Mouse (Mus musculus) erythroid progenitor cell, adult 5-6 weeks (primary cell): ENCODE measurements around the gene Chrnb1. TPM values are rescaled to one million over a fixed set of nuclear protein-coding genes. Genes with fewer than 3 reads are reported as not detected.

Experiments used
- ATAC-seq: replicated peaks from 2 replicates; pipeline ENCODE4 v1.8.0; 2016; ENCODE audit warnings: moderate number of reproducible peaks, mild to moderate bottlenecking, moderate TSS enrichment, inconsistent platforms; ENCODE audit not compliant: poor library complexity, low FRiP score, severe bottlenecking
- total RNA-seq, 2 experiments: library from RNA; stranded (forward) in 1 of 2; stranded (reverse) in 1 of 2; fragments of 150-400 nt in 1 of 2; fragments of 186-747, 209-891 nt in 1 of 2; gene quantifications; 2 replicates each; pipeline versions ENCODE4 v1.2.3 to v1.2.4; 2015 to 2017; ENCODE audit warnings: low replicate concordance in 2 of 2

Chrnb1 gene
- total RNA-seq, 2 experiments from 2014 or later: not detected

DNA sequence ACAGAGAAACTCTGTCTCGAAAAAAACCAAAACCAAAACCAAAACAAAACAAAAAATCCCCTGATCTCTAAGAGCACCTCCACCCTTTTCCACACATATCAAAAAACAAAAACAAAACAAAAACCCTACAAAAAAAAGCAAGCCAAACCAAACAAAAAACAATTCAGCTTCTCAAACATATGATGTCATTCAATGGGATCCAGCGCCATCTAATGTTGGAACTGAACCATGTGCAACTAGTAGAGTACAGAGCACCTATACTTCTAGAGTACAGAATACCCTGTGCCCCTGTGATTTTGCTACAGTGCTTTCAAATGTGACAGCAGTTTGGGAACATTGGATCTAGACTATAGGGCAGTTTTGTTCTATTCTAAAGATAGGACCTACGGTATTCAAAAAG, 41.0 kb downstream of the Chrnb1 start:
- no peak for ATAC-seq

DNA sequence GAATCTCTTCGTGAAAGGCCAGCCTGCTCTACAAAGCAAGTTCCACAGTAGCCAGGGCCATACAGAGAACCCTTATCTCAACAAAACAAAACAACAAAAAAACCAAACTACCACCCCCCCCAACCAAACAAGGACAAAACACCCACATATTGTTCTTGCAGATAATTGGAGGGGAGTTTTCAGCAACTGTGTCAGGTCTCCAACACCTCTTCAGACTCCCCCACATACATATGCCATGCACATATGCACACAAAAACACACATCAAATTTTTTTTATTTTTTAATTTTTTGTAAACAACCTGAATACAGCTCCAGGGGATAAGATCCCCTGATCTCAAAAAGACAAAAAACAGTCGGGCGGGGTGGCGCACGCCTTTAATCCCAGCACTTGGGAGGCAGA, 41.5 kb downstream of the Chrnb1 start:
- no peak for ATAC-seq

DNA sequence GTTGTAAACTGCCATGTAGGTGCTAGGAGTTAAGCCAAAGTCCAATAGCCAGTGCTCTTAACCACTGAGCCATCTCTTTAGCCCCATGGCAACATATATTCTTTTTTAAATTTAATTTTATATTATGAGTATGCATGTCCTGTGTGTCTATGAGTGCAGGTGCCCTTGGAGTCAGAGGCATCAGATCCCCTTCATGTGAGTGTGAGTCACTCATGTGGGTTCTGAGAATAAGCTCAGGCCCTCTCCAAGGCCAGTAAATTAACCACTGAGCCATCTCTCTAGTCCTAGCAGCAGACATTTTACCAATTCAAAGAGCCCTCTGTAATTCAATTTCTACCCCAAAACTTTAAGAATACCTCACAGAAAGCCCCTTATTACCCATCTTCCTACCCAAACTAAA, 43.1 kb downstream of the Chrnb1 start:
- ATAC-seq: no peak

DNA sequence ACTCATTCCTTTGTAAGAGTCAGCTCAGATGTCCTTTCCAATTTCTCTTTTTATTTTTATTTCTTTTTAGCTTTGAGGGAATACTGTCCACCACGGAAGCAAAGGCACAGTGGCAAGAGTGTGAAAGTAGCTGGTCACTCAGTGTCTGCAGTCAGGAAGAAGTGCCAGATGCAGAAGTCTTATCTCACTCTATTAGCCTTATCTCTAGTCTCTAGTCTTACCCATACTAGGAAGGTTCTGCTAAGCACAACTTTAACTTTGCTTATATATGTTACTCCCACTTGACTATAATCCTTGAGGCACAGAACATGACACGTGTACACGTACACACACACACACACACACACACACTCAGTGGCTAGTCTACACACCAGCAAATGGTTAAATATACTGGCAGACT, 44.1 kb downstream of the Chrnb1 start:
- no peak for ATAC-seq

Other genes starting within 250 kb of the Chrnb1 start
Only the 30 nearest of the 45 such genes appear.
- gene Fxr2, start 163.0 kb downstream of the Chrnb1 start, total RNA-seq (2015; ENCODE audit: low replicate concordance): 18.0 and 24.9 TPM in 2 replicates
- gene Fxr2, start 163.0 kb downstream of the Chrnb1 start, total RNA-seq (2017; ENCODE audit: low replicate concordance): 42.4 and 44.2 TPM in 2 replicates
- gene Sox15, start 140.6 kb downstream of the Chrnb1 start, total RNA-seq (2015; ENCODE audit: low replicate concordance): not detected in 2 replicates
- not detected in 2 replicates for gene Sox15, start 140.6 kb downstream of the Chrnb1 start, total RNA-seq (2017; ENCODE audit: low replicate concordance)
- gene Mpdu1, start 133.3 kb downstream of the Chrnb1 start, total RNA-seq (2015; ENCODE audit: low replicate concordance): 12.2 and 16.2 TPM in 2 replicates
- 17.7 and 28.4 TPM in 2 replicates for gene Mpdu1, start 133.3 kb downstream of the Chrnb1 start, total RNA-seq (2017; ENCODE audit: low replicate concordance)
- gene Cd68, start 129.8 kb downstream of the Chrnb1 start, total RNA-seq (2015; ENCODE audit: low replicate concordance): 65.0 and 66.7 TPM in 2 replicates
- gene Cd68, start 129.8 kb downstream of the Chrnb1 start, total RNA-seq (2017; ENCODE audit: low replicate concordance): 39.1 and 47.7 TPM in 2 replicates
- gene Eif4a1, start 123.5 kb downstream of the Chrnb1 start, total RNA-seq (2015; ENCODE audit: low replicate concordance): 233 and 247 TPM in 2 replicates
- gene Eif4a1, start 123.5 kb downstream of the Chrnb1 start, total RNA-seq (2017; ENCODE audit: low replicate concordance): 229 and 230 TPM in 2 replicates
- gene Senp3, start 113.9 kb downstream of the Chrnb1 start, total RNA-seq (2015; ENCODE audit: low replicate concordance): 32.3 and 41.8 TPM in 2 replicates
- gene Senp3, start 113.9 kb downstream of the Chrnb1 start, total RNA-seq (2017; ENCODE audit: low replicate concordance): 24.8 and 43.4 TPM in 2 replicates
- gene Tnfsf13, start 110.2 kb downstream of the Chrnb1 start, total RNA-seq (2015; ENCODE audit: low replicate concordance): 3.2 TPM in 1 of 2 replicates, not detected in the other
- gene Tnfsf13, start 110.2 kb downstream of the Chrnb1 start, total RNA-seq (2017; ENCODE audit: low replicate concordance): 4.1 TPM in 1 of 2 replicates, not detected in the other
- 1.3 and 7.2 TPM in 2 replicates for gene Tnfsf12, start 100.1 kb downstream of the Chrnb1 start, total RNA-seq (2015; ENCODE audit: low replicate concordance)
- gene Tnfsf12, start 100.1 kb downstream of the Chrnb1 start, total RNA-seq (2017; ENCODE audit: low replicate concordance): not detected in 2 replicates
- 1.8 TPM in 1 of 2 replicates, not detected in the other for gene Tnfsfm13, start 99.8 kb downstream of the Chrnb1 start, total RNA-seq (2015; ENCODE audit: low replicate concordance)
- gene Tnfsfm13, start 99.8 kb downstream of the Chrnb1 start, total RNA-seq (2017; ENCODE audit: low replicate concordance): 6.4 and 9.4 TPM in 2 replicates
- gene Polr2a, start 37.3 kb downstream of the Chrnb1 start, total RNA-seq (2015; ENCODE audit: low replicate concordance): 124 and 145 TPM in 2 replicates
- 131 and 162 TPM in 2 replicates for gene Polr2a, start 37.3 kb downstream of the Chrnb1 start, total RNA-seq (2017; ENCODE audit: low replicate concordance)
- gene Slc35g3, start 34.0 kb downstream of the Chrnb1 start, total RNA-seq (2015; ENCODE audit: low replicate concordance): not detected in 2 replicates
- gene Slc35g3, start 34.0 kb downstream of the Chrnb1 start, total RNA-seq (2017; ENCODE audit: low replicate concordance): not detected in 2 replicates
- gene Zbtb4, start 30.0 kb downstream of the Chrnb1 start, total RNA-seq (2015; ENCODE audit: low replicate concordance): 2.9 and 3.8 TPM in 2 replicates
- gene Zbtb4, start 30.0 kb downstream of the Chrnb1 start, total RNA-seq (2017; ENCODE audit: low replicate concordance): 0.77 and 3.0 TPM in 2 replicates
- not detected in 2 replicates for gene Fgf11, start 5.9 kb upstream of the Chrnb1 start, total RNA-seq (2015; ENCODE audit: low replicate concordance)
- gene Fgf11, start 5.9 kb upstream of the Chrnb1 start, total RNA-seq (2017; ENCODE audit: low replicate concordance): not detected in 2 replicates
- gene Tmem102, start 9.7 kb upstream of the Chrnb1 start, total RNA-seq (2015; ENCODE audit: low replicate concordance): not detected in 2 replicates
- not detected in 2 replicates for gene Tmem102, start 9.7 kb upstream of the Chrnb1 start, total RNA-seq (2017; ENCODE audit: low replicate concordance)
- not detected in 2 replicates for gene Gm39566, start 19.4 kb upstream of the Chrnb1 start, total RNA-seq (2015; ENCODE audit: low replicate concordance)
- not detected in 2 replicates for gene Gm39566, start 19.4 kb upstream of the Chrnb1 start, total RNA-seq (2017; ENCODE audit: low replicate concordance)
- gene Spem2, start 22.5 kb upstream of the Chrnb1 start, total RNA-seq (2015; ENCODE audit: low replicate concordance): not detected in 2 replicates
- gene Spem2, start 22.5 kb upstream of the Chrnb1 start, total RNA-seq (2017; ENCODE audit: low replicate concordance): not detected in 2 replicates
- not detected in 2 replicates for gene Spem1, start 26.2 kb upstream of the Chrnb1 start, total RNA-seq (2015; ENCODE audit: low replicate concordance)
- gene Spem1, start 26.2 kb upstream of the Chrnb1 start, total RNA-seq (2017; ENCODE audit: low replicate concordance): not detected in 2 replicates
- gene Nlgn2, start 41.8 kb upstream of the Chrnb1 start, total RNA-seq (2015; ENCODE audit: low replicate concordance): 0.72 and 0.84 TPM in 2 replicates
- gene Nlgn2, start 41.8 kb upstream of the Chrnb1 start, total RNA-seq (2017; ENCODE audit: low replicate concordance): 0.08 and 0.26 TPM in 2 replicates
- 258 and 276 TPM in 2 replicates for gene Tmem256, start 42.6 kb upstream of the Chrnb1 start, total RNA-seq (2015; ENCODE audit: low replicate concordance)
- gene Tmem256, start 42.6 kb upstream of the Chrnb1 start, total RNA-seq (2017; ENCODE audit: low replicate concordance): 123 and 303 TPM in 2 replicates
- gene Plscr3, start 50.4 kb upstream of the Chrnb1 start, total RNA-seq (2015; ENCODE audit: low replicate concordance): 24.9 and 26.0 TPM in 2 replicates
- gene Plscr3, start 50.4 kb upstream of the Chrnb1 start, total RNA-seq (2017; ENCODE audit: low replicate concordance): 15.1 and 27.7 TPM in 2 replicates
- gene Tnk1, start 62.8 kb upstream of the Chrnb1 start, total RNA-seq (2015; ENCODE audit: low replicate concordance): 5.9 and 6.8 TPM in 2 replicates
- 7.3 and 8.1 TPM in 2 replicates for gene Tnk1, start 62.8 kb upstream of the Chrnb1 start, total RNA-seq (2017; ENCODE audit: low replicate concordance)
- gene Tmem95, start 82.1 kb upstream of the Chrnb1 start, total RNA-seq (2015; ENCODE audit: low replicate concordance): not detected in 2 replicates
- not detected in 2 replicates for gene Tmem95, start 82.1 kb upstream of the Chrnb1 start, total RNA-seq (2017; ENCODE audit: low replicate concordance)
- 0.72 and 0.84 TPM in 2 replicates for gene Kctd11, start 85.5 kb upstream of the Chrnb1 start, total RNA-seq (2015; ENCODE audit: low replicate concordance)
- gene Kctd11, start 85.5 kb upstream of the Chrnb1 start, total RNA-seq (2017; ENCODE audit: low replicate concordance): 0.13 TPM in 1 of 2 replicates, not detected in the other
- gene Acap1, start 99.6 kb upstream of the Chrnb1 start, total RNA-seq (2015; ENCODE audit: low replicate concordance): 9.4 and 12.6 TPM in 2 replicates
- gene Acap1, start 99.6 kb upstream of the Chrnb1 start, total RNA-seq (2017; ENCODE audit: low replicate concordance): 8.5 and 11.6 TPM in 2 replicates
- gene 2810408A11Rik, start 105.0 kb upstream of the Chrnb1 start, total RNA-seq (2015; ENCODE audit: low replicate concordance): 2.5 TPM in 1 of 2 replicates, not detected in the other
- gene 2810408A11Rik, start 105.0 kb upstream of the Chrnb1 start, total RNA-seq (2017; ENCODE audit: low replicate concordance): 0.51 TPM in 1 of 2 replicates, not detected in the other
- gene Neurl4, start 105.1 kb upstream of the Chrnb1 start, total RNA-seq (2015; ENCODE audit: low replicate concordance): 8.6 and 8.8 TPM in 2 replicates
- 23.2 and 59.7 TPM in 2 replicates for gene Neurl4, start 105.1 kb upstream of the Chrnb1 start, total RNA-seq (2017; ENCODE audit: low replicate concordance)
- 268 and 359 TPM in 2 replicates for gene Gps2, start 117.9 kb upstream of the Chrnb1 start, total RNA-seq (2015; ENCODE audit: low replicate concordance)
- 130 and 161 TPM in 2 replicates for gene Gps2, start 117.9 kb upstream of the Chrnb1 start, total RNA-seq (2017; ENCODE audit: low replicate concordance)
- gene Eif5a, start 126.0 kb upstream of the Chrnb1 start, total RNA-seq (2015; ENCODE audit: low replicate concordance): 394 and 471 TPM in 2 replicates
- 246 and 254 TPM in 2 replicates for gene Eif5a, start 126.0 kb upstream of the Chrnb1 start, total RNA-seq (2017; ENCODE audit: low replicate concordance)
- gene Ybx2, start 139.9 kb upstream of the Chrnb1 start, total RNA-seq (2015; ENCODE audit: low replicate concordance): not detected in 2 replicates
- 3.9 TPM in 1 of 2 replicates, not detected in the other for gene Ybx2, start 139.9 kb upstream of the Chrnb1 start, total RNA-seq (2017; ENCODE audit: low replicate concordance)
- gene Slc2a4, start 152.2 kb upstream of the Chrnb1 start, total RNA-seq (2015; ENCODE audit: low replicate concordance): 94.7 and 103 TPM in 2 replicates
- 246 and 613 TPM in 2 replicates for gene Slc2a4, start 152.2 kb upstream of the Chrnb1 start, total RNA-seq (2017; ENCODE audit: low replicate concordance)